22 mouse cellular contexts compared by ENCODE assay signal in genomic region chr11:56008277-56008676, GRCm38 (mm10). TPM values are rescaled to one million over a fixed set of nuclear protein-coding genes. Genes with fewer than 3 reads are reported as not detected.
"Had no signal": no experiment of that assay in that cellular context is flagged by ENCODE, and none has a peak within 500 bp of the region (broad histone marks: within the 10 kb centered on the region; RNA-seq: fewer than 3 reads in every experiment).

No protein-coding gene starts in this region.

- ATAC-seq: midbrain, embryonic 16.5 days had no signal

- H3K4me3 ChIP-seq: midbrain, embryonic 10.5 days; midbrain, embryonic 12.5 days; myocyte; neural tube, embryonic 13.5 days; neural tube, embryonic 15.5 days; stomach, embryonic 15.5 days had no signal

- H3K27me3 ChIP-seq: midbrain, embryonic 12.5 days; neural tube, embryonic 13.5 days; neural tube, embryonic 15.5 days; stomach, embryonic 15.5 days had no signal

- H3K9me3 ChIP-seq: midbrain, embryonic 10.5 days; midbrain, embryonic 12.5 days; neural tube, embryonic 13.5 days; neural tube, embryonic 15.5 days; stomach, embryonic 15.5 days had no signal

- DNase-seq: lung, embryonic 14.5 days; lung, postnatal 10 days; lung, postnatal 4 days; midbrain, embryonic 14.5 days; right cerebral cortex, postnatal 14 days; thymus, adult 2 months; thymus, postnatal 25 days; thymus, postnatal 4 days had no signal

- H3K27ac ChIP-seq: midbrain, embryonic 10.5 days; midbrain, embryonic 12.5 days; neural tube, embryonic 13.5 days; neural tube, embryonic 15.5 days; stomach, embryonic 15.5 days; stomach, postnatal 0 days had no signal

- H3K9ac ChIP-seq: lung, embryonic 14.5 days; midbrain, embryonic 12.5 days; neural tube, embryonic 13.5 days; neural tube, embryonic 15.5 days; stomach, embryonic 15.5 days had no signal

- H3K36me3 ChIP-seq: midbrain, embryonic 10.5 days; midbrain, embryonic 12.5 days; neural tube, embryonic 13.5 days; neural tube, embryonic 15.5 days; stomach, embryonic 15.5 days had no signal

- H3K4me1 ChIP-seq: midbrain, embryonic 12.5 days; neural tube, embryonic 13.5 days; neural tube, embryonic 15.5 days; stomach, embryonic 15.5 days had no signal

- H3K4me2 ChIP-seq: lung, embryonic 14.5 days; midbrain, embryonic 12.5 days; neural tube, embryonic 13.5 days; neural tube, embryonic 15.5 days; stomach, embryonic 15.5 days had no signal

RNA-seq across cellular contexts. Expression of gene Nmur2, which starts 32.5 kb away (rescaled TPM):
- total RNA-seq: megakaryocyte, adult 5-6 weeks; megakaryocyte-erythroid progenitor cell, adult 5-6 weeks had no signal
- polyA plus RNA-seq: lung, embryonic 14.5 days; lung, embryonic 16.5 days; midbrain, embryonic 10.5 days; myocyte; neural tube, embryonic 11.5 days; spleen, adult 2 months; testis, adult 2 months had no signal
